Mouse (Mus musculus): ENCODE data around the gene Nkd1.

Nkd1 gene

DNA sequence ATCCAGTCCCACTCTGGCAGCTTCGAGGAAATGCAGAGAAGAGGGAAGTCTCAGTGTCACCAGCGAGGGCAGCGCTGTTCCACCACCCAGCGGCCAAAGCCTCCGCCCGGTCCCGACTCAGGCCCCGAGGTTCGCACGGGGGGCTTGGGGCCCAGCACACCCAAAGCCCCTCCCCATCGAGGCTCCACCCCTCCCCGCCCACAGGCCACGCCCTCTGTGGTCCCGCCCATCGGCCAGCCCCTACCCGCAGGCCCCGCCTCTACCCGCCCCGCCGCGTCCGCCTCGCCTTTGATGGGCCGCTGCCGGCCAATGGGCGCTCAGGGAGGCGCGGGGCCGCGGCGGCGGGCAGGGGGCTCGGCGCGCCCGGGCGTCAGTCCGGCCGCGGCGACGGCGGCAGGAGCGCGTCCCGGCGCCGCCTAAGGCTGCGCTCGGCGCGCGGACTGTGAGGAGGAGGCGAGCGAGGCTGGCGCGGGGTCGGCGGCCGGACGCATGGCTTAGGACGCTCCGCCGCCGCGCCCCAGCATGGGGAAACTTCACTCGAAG is at the start of gene Nkd1:
Nkd1 (plus strand) TSS at position 370 of the 543 bp plus-strand sequence.
- DNase-seq = peak; percentile 86

- no peak for DNase-seq
Observed at GRCm38 (mm10) chr8:88481290-88481689, 39.9 kb upstream of the Nkd1 start.

DNA sequence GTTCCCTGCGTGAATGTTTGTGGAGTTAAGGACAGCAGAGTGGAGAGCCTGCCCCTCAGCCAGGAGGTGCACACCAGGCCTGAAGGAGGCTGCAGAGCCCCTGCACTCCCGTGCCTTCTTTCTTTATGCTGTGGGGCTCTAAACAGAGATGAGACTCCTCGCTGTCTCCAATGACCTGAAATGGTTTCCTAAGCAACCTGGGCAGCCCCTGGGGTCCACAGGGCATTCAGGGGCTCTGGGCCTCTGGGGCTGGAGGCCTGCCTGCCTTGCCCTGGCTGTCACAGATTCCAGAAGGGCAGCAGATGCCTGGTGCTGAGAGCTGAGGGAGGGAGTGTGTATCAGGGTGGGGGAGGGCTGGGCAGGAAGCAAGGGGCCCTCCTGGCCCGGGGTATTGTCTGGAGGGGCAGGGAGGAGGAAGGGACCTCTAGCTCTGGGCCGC is 32.7 kb upstream of the Nkd1 start:
- DNase-seq = no peak

DNA sequence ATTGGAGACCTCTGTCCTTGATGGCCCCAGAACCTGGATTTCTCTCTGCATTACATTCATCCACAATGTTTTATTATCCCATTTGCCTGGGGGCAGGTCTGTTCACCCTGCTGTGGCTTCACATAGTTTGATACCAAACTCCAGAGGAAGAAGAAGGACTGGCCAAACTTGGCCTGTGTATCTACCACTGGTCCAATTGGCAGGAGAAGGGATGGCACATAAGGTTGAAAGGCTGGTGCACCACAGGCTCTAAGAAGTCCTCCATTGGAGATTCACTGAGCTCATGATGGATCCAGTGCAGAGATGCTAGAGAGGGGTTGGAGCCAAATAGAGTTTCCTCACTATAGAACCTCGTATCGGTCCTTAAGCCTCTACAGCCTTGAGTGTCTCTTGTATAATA is 27.1 kb upstream of the Nkd1 start:
- no peak for DNase-seq

DNA sequence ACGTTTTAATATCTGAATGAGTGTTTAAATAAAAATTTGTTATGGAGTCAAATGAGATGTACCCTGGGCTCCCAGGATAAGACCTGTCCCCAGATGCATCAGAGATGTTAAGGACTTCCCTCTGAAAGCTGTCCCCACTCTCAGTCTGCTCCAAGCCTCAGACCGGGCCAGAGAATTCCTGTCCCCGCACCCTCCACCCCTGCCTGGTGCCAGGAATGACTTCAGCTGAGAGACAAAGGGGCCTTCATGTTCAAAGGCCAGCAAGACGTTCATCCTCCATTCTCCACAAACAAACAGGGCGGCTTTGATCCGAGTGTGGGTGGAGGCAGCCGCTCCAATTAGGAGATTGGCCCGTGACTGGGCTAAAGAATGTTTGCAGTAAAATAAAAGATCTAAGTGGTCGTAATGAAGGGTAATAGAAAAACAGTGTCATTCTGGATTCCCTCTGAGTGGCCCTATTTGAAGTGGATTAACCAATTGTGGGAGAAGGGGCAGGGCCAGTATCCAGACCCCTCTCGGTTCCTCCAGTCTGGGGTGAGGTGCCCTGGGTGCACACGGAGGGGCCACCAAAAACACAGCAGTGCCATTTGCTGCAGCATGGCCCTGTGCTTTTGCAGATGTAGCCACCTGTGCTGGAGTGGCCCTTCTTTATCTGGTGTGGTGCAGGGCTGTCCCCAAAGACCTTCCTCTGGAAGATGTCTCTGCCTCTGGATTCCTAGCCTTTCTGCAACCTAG is 25.9 kb upstream of the Nkd1 start:
- DNase-seq = peak; percentile 24

DNA sequence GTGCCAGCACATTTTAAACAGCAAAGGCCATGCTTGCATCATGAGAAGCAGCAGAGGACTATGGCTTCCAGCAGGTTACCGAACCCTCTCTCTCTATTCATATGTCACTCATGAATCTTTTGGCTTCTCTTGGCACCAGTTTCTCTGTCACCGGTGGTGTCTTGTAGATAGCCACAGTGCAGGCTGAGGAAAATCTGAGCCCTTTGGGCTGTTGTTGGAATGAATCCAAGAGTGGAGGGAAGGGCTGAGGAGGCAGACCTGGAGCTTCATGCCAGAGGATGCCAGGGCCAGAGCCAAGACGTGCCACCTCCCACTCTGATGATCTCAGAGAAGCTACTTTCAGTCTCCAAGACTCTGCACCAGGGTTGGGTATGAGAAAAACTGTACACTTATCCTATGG is 19.0 kb upstream of the Nkd1 start:
- DNase-seq = no peak

GRCm38 (mm10) chr8:88506981-88507380 is 14.2 kb upstream of the Nkd1 start:
- DNase-seq = no peak

- DNase-seq = no peak
Observed at GRCm38 (mm10) chr8:88511061-88511460, 10.1 kb upstream of the Nkd1 start.

DNA sequence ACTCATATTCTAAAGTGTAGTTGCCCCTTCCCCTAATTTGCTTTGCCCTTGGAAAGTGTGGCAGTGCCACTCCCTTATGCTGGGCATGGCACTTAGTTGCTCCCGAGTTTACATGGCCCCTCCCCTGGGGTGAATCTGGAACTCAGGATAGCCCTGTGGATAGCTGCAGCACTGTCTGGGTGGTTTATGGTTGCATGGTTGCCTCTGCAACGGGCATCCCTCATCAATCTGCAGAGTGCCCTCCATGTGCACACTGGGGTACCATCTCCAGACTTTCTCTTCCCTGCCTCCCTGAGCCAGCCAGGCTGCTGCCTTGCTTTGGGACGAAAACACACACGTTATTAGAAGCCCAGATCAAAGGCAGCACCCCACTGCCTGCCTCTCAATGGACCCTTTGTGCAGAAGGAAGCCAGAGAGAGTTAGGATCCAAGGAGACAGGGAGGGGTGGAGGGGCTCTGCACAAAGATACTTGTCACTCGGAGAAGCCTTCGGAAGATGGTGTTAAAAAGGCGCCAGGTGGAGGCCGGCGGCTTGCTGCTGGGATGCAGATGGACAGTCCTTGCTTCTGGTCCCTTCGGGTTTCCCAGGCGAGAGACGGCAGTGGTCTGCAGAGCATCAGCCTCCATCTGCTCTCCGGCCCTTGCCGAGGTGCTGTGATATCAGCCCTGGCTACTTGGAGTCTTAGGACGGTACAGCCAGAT is 8.9 kb upstream of the Nkd1 start:
- peak; percentile 21 for DNase-seq

GRCm38 (mm10) chr8:88518047-88518446 is 3.1 kb upstream of the Nkd1 start:
- no peak for DNase-seq

DNA sequence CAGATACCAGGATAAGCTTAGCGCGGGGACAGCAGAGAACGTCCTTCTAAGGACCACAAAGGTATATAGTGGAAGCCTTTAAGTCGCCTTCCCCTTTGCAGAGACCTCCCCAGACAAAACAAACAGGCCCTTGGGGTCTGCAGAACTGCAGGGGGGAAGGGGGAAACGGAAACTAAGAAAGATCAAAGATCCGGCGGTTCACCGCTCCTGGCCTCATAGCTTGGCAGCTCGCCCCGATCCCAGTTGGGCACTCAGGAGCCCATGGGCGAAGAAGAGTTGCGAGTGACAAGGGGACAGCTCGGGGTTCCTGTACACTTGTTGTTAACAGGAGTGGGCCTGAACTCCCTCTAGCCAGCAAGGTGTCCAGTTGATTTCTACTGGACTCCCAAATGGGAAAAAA is 773 bp upstream of the Nkd1 start:
- no peak for DNase-seq

GRCm38 (mm10) chr8:88521541-88522414 is 624 bp downstream of the Nkd1 start:
- no peak for DNase-seq

DNA sequence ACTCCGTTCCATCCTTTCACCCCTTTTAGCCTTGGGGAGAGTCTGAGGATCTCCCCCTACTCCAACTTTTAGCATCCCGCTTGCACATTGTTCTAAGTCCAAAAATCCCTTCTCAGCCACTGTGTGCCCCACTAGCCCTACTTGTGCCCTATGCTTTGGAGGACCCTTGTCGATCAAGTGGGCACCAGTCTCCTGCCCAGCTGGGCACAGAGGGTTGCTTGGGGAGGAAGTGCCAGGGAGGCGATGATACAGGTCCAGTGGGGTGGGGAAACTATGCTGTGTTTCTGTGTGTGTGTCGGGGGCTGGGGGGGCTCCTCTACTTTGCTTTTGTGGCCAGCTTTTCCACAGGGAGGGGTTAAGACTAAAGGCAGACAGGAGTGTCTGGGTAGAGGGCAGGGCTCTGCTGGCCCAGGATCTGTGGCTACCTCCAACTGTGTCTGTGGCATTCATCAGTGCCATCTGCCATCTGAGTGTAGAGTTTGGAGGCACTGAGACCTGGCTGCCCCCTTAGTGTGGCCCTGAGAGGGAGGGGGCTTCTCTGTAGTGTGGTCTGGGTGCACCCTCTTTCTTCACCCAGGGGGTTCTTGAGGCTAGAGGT is 1.4 kb downstream of the Nkd1 start:
- no peak for DNase-seq

GRCm38 (mm10) chr8:88523621-88524020 is 2.5 kb downstream of the Nkd1 start:
- DNase-seq = no peak

- DNase-seq = no peak
Observed at GRCm38 (mm10) chr8:88524132-88524531, 3.0 kb downstream of the Nkd1 start.

- no peak for DNase-seq
Observed at GRCm38 (mm10) chr8:88524851-88525250, 3.7 kb downstream of the Nkd1 start.

DNA sequence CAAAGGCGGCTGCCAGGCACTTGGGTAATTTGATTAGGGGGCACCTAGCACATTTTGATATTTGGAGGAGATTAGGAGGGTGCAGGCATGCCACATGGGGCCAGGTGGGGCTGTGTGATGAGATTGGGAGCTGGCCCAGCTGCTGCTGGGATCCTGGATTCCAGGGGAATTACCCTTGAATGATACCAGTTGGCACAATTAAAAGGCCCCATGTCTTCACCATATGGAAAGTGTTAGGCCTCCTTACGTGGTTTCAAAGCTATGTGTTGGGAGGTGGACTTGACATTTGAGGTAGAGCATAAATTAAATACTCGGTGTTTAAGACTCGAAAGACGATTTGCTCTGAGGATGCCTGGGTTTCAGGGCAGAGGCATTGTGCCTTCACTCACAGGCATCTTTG is 5.1 kb downstream of the Nkd1 start:
- no peak for DNase-seq

- DNase-seq = no peak
Observed at GRCm38 (mm10) chr8:88528186-88528585, 7.0 kb downstream of the Nkd1 start.

DNA sequence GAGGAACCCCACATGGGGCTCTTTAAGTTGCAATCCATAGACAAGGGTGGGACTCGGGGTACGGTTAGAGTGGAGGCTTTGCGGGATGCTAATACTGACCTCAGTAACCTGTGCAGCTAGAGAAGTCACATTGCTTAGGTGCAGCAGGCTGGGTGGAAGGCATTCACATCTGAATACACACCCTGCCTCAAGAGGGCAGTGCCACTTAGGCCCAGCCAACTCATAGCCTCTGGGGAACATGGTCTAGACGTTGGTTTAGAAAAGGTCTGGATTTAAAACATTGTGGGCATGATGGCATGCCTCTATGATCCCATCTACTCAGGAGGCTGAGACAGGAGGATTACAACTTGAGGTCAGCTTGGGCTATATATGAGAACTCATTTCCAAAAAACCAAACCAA is 8.6 kb downstream of the Nkd1 start:
- DNase-seq = no peak

- no peak for DNase-seq
Observed at GRCm38 (mm10) chr8:88537081-88537480, 15.9 kb downstream of the Nkd1 start.

GRCm38 (mm10) chr8:88537998-88538975 is 17.1 kb downstream of the Nkd1 start:
- DNase-seq = no peak

DNA sequence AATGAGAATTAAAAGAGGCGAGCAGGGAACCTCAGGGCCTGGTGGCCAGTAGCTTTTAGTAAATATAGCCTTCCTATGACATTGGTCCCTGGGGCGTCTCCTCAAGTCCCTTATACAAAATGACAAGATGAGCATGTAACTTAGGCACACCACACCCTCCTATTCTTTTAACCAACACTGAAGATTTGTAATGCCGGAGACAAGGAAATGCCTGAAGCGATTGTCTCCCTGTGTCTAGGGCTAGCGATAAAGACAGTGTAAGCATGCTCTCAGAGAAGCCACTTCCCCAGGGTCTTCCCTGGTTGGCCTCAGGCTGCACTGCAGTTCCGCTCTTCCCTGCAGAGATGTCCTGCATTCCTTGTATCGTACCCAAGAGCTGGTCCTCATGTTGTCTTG is 17.8 kb downstream of the Nkd1 start:
- no peak for DNase-seq
